Mouse (Mus musculus) neural tube, embryonic 11.5 days (tissue): ENCODE results near the gene Cdh13. TPM values are rescaled to one million over a fixed set of nuclear protein-coding genes. Genes with fewer than 3 reads are reported as not detected.

Experiments
- ATAC-seq: fragments of 200-750 bp; cut with Nextera tagmentation; 2 replicates; pipeline ENCODE4 v1.8.0; 2017; ENCODE audit warnings: moderate number of reproducible peaks, mild to moderate bottlenecking, moderate TSS enrichment, moderate library complexity; ENCODE audit not compliant: insufficient read depth, low FRiP score, low TSS enrichment
- DNase-seq: peaks from one replicate; pipeline ENCODE4 v3.0.0-alpha.2; 2015; ENCODE audit warnings: low spot score
- H3K27ac ChIP-seq: fragments of 300-500 bp; sonication (generic); 2 replicates; pipeline ENCODE4 v1.5.1; 2014; ENCODE audit warnings: low read depth, mild to moderate bottlenecking, low read length
- H3K27me3 ChIP-seq: fragments of 300-500 bp; sonication (generic); 2 replicates; pipeline ENCODE4 v1.6.1; 2014; ENCODE audit warnings: mild to moderate bottlenecking, low read length, mixed read lengths; ENCODE audit not compliant: control insufficient read depth, insufficient read depth
- H3K36me3 ChIP-seq: fragments of 300-500 bp; sonication (generic); 2 replicates; pipeline ENCODE4 v1.6.1; 2014; ENCODE audit warnings: mild to moderate bottlenecking, low read length, moderate library complexity, mixed read lengths; ENCODE audit not compliant: control insufficient read depth, insufficient read depth
- H3K4me1 ChIP-seq: fragments of 300-500 bp; sonication (generic); 2 replicates; pipeline ENCODE4 v1.6.1; 2014; ENCODE audit warnings: low read length, mixed read lengths; ENCODE audit not compliant: control insufficient read depth, insufficient read depth
- H3K4me2 ChIP-seq: fragments of 300-500 bp; sonication (generic); 2 replicates; pipeline ENCODE4 v1.6.1; 2014; ENCODE audit warnings: low read depth, mild to moderate bottlenecking, moderate library complexity
- H3K4me3 ChIP-seq: fragments of 300-500 bp; sonication (generic); 2 replicates; pipeline ENCODE4 v1.5.1; 2014; ENCODE audit warnings: low read depth, low read length
- H3K9ac ChIP-seq: fragments of 300-500 bp; sonication (generic); 2 replicates; pipeline ENCODE4 v1.6.1; 2014; ENCODE audit warnings: mild to moderate bottlenecking, low read length
- H3K9me3 ChIP-seq: fragments of 300-500 bp; sonication (generic); 2 replicates; pipeline ENCODE4 v1.6.1; 2016; ENCODE audit warnings: low read length; ENCODE audit not compliant: control insufficient read depth
- WGBS: fragments of 180-500 bp; shearing (Covaris S2); extraction: QIAGEN DNeasy Blood & Tissue Kit; methylation state at CpG from one replicate; pipeline ENCODE4 v1.1.7; 2014; 5-methylcytosine and 5-hydroxymethylcytosine counted together
- polyA plus RNA-seq: library from polyadenylated mRNA; unstranded; fragments of >200 nt; fragmentation: Nextera tagmentation; extraction: Ambion mirVana; gene quantifications from 2 replicates; pipeline ENCODE4 v1.2.1, GENCODE M21; 2014

The Cdh13 gene
- polyA plus RNA-seq, 1 experiment from 2014 or later = 20.5 TPM

GRCm38 (mm10) chr8:118995641-118996188 is 712.2 kb downstream of the Cdh13 start:
- H3K9ac ChIP-seq = no peak overlapping the region
- WGBS = 94% methylated on average over 11 of the region's 11 CpGs
- ATAC-seq = no peak

DNA sequence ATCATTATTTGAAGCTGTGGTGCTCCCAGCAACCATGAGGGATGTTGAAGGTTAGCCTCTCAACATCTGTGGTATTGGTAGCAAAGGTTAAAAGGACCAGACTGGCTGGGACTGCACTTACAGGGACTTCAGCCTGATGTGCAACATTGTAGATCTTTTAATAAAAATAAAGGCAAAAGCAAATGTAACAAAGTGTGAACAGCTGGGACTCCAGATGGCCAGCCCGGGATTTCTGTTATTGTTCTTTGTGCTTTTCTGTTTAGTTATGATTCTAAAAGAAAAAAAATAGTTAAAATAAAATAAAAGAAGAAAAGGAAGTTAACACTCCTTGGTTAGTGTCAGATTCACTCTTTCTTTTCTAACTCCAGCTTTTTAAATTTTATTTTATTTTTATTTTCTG is 717.1 kb downstream of the Cdh13 start:
- DNase-seq = no peak
- no peak for ATAC-seq

More at GRCm38 (mm10) chr8:118995641-118996188, 712.2 kb downstream of the Cdh13 start:
- Histone ChIP-seq H3K4me1 (no peaks in the 10 kb centered on the region), H3K4me3 (no peak overlapping the region), H3K36me3 (no peaks in the 10 kb centered on the region), H3K4me2 (no peak overlapping the region), H3K27ac (no peak overlapping the region), H3K9me3 (no peaks in the 10 kb centered on the region), H3K27me3 (no peaks in the 10 kb centered on the region)
- no peak for DNase-seq

DNA sequence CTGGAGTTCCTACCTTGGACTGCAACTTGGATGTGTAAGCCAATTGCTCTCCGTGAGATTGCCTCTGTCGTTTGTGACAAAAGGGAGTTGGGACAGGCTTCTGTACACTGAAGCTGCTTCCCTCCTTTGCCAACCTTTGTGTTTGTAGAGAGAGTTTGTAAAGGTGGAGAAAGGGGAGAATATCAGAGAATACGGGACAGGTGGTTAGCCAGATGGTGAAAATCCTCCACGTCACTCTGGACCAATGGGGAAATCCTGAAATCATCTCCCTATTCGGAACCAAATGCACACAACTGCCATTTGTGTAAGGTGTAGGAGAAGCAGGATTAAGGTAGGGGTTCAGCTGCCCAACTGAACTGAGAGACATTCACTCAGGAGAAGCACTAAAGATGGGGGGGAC is 721.3 kb downstream of the Cdh13 start:
- Histone ChIP-seq H3K9ac (no peak overlapping the region), H3K27me3 (no peaks in the 10 kb centered on the region), H3K27ac (no peak overlapping the region), H3K4me1 (no peaks in the 10 kb centered on the region), H3K4me2 (no peak overlapping the region), H3K4me3 (no peak overlapping the region), H3K9me3 (no peaks in the 10 kb centered on the region), H3K36me3 (no peaks in the 10 kb centered on the region)
- ATAC-seq (no peak), DNase-seq (no peak)
- WGBS = 87% methylated on average over 5 of the region's 5 CpGs

More for the DNA sequence above, 717.1 kb downstream of the Cdh13 start:
- H3K36me3 ChIP-seq = no peaks in the 10 kb centered on the region
- no peaks in the 10 kb centered on the region for H3K4me1 ChIP-seq
- H3K9ac ChIP-seq = no peak overlapping the region
- WGBS = 85% methylated on average over 1 of the region's 1 CpGs
- no peaks in the 10 kb centered on the region for H3K27me3 ChIP-seq
- no peak overlapping the region for H3K4me2 ChIP-seq
- no peak overlapping the region for H3K27ac ChIP-seq
- H3K9me3 ChIP-seq = no peaks in the 10 kb centered on the region
- H3K4me3 ChIP-seq = no peak overlapping the region

DNA sequence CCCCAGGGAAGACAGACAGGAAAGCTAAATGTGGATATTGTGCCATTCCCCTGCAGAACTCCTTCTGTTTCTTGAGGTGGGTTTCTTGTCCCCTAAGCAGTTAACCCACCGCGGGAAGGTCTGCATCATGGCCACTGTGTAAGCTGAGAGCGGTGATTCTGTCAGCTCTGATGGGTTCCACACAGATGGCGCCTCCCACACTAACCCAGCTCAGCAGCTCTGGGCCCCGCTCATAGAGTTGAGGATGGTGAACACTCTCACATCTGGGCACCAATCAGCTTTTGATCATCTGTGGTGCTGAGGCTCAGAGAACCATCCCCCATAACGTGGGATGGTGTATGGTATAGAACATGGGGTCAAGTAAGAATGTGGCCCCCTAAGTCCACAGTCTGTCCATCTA is 735.1 kb downstream of the Cdh13 start:
- no peak for ATAC-seq
- Histone ChIP-seq H3K4me1 (no peaks in the 10 kb centered on the region), H3K9me3 (no peaks in the 10 kb centered on the region), H3K36me3 (no peaks in the 10 kb centered on the region), H3K27ac (no peak overlapping the region), H3K4me3 (no peak overlapping the region), H3K27me3 (no peaks in the 10 kb centered on the region), H3K4me2 (no peak overlapping the region), H3K9ac (no peak overlapping the region)
- WGBS = 74% methylated on average over 6 of the region's 6 CpGs
- no peak for DNase-seq

- no peak for ATAC-seq
- H3K9ac ChIP-seq = no peak overlapping the region
- WGBS = 29% methylated on average over 11 of the region's 11 CpGs
These were observed 737.2 kb downstream of the Cdh13 start for GRCm38 (mm10) chr8:119020781-119021180.

GRCm38 (mm10) chr8:119021478-119021877 is 737.9 kb downstream of the Cdh13 start:
- WGBS = 87% methylated on average over 11 of the region's 11 CpGs
- no peak overlapping the region for H3K4me3 ChIP-seq
- H3K9me3 ChIP-seq = no peaks in the 10 kb centered on the region
- H3K27me3 ChIP-seq = no peaks in the 10 kb centered on the region
- H3K4me1 ChIP-seq = no peaks in the 10 kb centered on the region
- no peak overlapping the region for H3K4me2 ChIP-seq
- DNase-seq (no peak), ATAC-seq (no peak)
- H3K9ac ChIP-seq = no peak overlapping the region
- H3K27ac ChIP-seq = no peak overlapping the region
- H3K36me3 ChIP-seq = no peaks in the 10 kb centered on the region

More at GRCm38 (mm10) chr8:119020781-119021180, 737.2 kb downstream of the Cdh13 start:
- Histone ChIP-seq H3K9me3 (no peaks in the 10 kb centered on the region), H3K27me3 (no peaks in the 10 kb centered on the region), H3K4me3 (no peak overlapping the region), H3K36me3 (no peaks in the 10 kb centered on the region), H3K27ac (no peak overlapping the region), H3K4me2 (no peak overlapping the region), H3K4me1 (no peaks in the 10 kb centered on the region)
- DNase-seq = no peak

DNA sequence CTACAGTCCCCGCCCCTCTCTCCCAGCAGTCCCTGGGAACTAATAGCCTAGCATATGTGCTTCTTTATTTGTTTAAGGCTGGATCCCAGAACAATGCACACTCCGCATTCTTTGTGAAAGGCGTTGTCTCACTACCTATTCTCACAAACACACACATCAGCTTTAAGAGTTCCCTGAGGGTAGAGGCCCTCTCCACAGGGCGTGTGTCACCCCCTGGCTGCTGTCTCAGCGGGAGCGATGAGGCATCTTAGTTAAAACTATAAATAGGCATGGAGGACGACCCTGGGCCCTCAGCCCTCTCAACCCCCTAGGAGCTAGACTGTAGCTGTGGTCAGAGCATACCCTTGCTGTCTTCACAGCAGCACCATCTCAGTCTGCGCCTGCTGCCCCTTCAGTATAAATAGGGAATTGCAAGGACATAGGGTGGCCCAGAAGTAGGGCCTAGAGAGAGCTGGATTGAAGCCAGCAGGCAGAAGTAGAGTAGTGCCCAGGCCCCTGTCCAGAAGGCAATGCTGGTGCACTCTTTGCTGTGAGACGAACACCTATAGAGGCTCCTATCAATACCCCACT is 738.9 kb downstream of the Cdh13 start:
- WGBS = 64% methylated on average over 9 of the region's 9 CpGs
- no peak overlapping the region for H3K9ac ChIP-seq
- H3K9me3 ChIP-seq = no peaks in the 10 kb centered on the region
- no peak overlapping the region for H3K4me3 ChIP-seq
- H3K4me2 ChIP-seq = no peak overlapping the region
- no peaks in the 10 kb centered on the region for H3K4me1 ChIP-seq
- no peaks in the 10 kb centered on the region for H3K27me3 ChIP-seq
- no peak for DNase-seq
- no peaks in the 10 kb centered on the region for H3K36me3 ChIP-seq
- no peak overlapping the region for H3K27ac ChIP-seq
- ATAC-seq = no peak

- H3K4me1 ChIP-seq = no peaks in the 10 kb centered on the region
- no peak for DNase-seq
- no peak overlapping the region for H3K4me2 ChIP-seq
- WGBS = 88% methylated on average over 11 of the region's 11 CpGs
- no peak overlapping the region for H3K4me3 ChIP-seq
- no peak overlapping the region for H3K9ac ChIP-seq
- H3K9me3 ChIP-seq = no peaks in the 10 kb centered on the region
- ATAC-seq = no peak
- no peaks in the 10 kb centered on the region for H3K36me3 ChIP-seq
- no peak overlapping the region for H3K27ac ChIP-seq
- no peaks in the 10 kb centered on the region for H3K27me3 ChIP-seq
These were observed 749.9 kb downstream of the Cdh13 start for GRCm38 (mm10) chr8:119033398-119033797.

DNA sequence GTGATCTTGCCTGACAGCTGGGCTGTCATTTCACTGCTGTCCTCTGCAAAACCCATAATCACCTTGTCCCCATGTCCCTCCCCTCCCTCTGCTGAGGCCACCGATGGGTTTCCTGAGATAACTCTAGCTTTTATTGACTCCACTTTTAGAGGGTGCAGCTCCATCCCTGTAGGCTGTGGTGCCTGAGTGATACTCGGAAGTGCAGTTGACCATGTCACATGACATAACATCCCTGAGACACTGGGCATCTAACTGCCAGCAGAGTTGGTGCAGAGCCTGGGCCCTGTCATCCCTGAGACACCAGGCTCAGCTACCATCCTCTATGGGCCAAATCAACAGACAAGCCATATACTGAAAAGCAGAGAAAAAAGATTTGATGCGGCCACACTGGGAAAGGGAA is 750.5 kb downstream of the Cdh13 start:
- DNase-seq = no peak
- Histone ChIP-seq H3K9ac (no peak overlapping the region), H3K36me3 (no peaks in the 10 kb centered on the region), H3K9me3 (no peaks in the 10 kb centered on the region), H3K27me3 (no peaks in the 10 kb centered on the region), H3K4me2 (no peak overlapping the region), H3K4me3 (no peak overlapping the region), H3K4me1 (no peaks in the 10 kb centered on the region), H3K27ac (no peak overlapping the region)
- no peak for ATAC-seq
- 90% methylated on average over 3 of the region's 3 CpGs for WGBS
